ENCODE assay signal across 8 mouse cellular contexts in genomic region chr9:95858027-95858570, GRCm38 (mm10). TPM values are rescaled to one million over a fixed set of nuclear protein-coding genes. Genes with fewer than 3 reads are reported as not detected.
A peak's percentile ranks its signal among the peaks of the same experiment; 100 is the strongest.
DNase-seq lines count a peak whose midpoint lies in the region; ATAC-seq and TF ChIP-seq lines count a peak whose summit lies in the region.

No protein-coding gene starts in this region.

- H3K27me3 ChIP-seq in thymus, adult 2 months (ENCODE audit: control insufficient read depth, insufficient read depth, low read length): no peaks in the 10 kb centered on the region
- H3K27me3 ChIP-seq in heart, embryonic 16.5 days (ENCODE audit: control insufficient read depth, insufficient read depth, low read length): no peaks in the 10 kb centered on the region

- DNase-seq in thymus, adult 2 months: peak; percentile 31
- DNase-seq in thymus, adult 18-20 months: no peak
- peak; percentile 74 for DNase-seq in c-Kit-positive CD71-positive TER-119-negative erythroid progenitor cells, embryonic 14.5 days (ENCODE audit: low read depth)
- DNase-seq in liver: peak; percentile 68
- DNase-seq in urinary bladder, postnatal 25 days (ENCODE audit: low spot score): no peak
- DNase-seq in frontal cortex, postnatal 14 days (ENCODE audit: low spot score in 2 of 2): no peak

- TF ChIP-seq POLR2A in thymus, adult 2 months (IDR thresholded peaks at IDR 0.05; ENCODE audit: control insufficient read depth, extremely low read depth, insufficient read depth, low read length, poor library complexity): no peak

- H3K4me1 ChIP-seq in thymus, adult 2 months (replicated peaks; ENCODE audit: control insufficient read depth, insufficient read depth, low read length): peaks cover 4% of the 10 kb centered on the region; the same call in 1 of the 2 replicates
- 0 out of 2 replicates have a peak, but pooled peaks cover 2% of the 10 kb centered on the region for H3K4me1 ChIP-seq in heart, embryonic 16.5 days (ENCODE audit: control insufficient read depth, insufficient read depth, low read length)

- H3K4me2 ChIP-seq in heart, embryonic 16.5 days (ENCODE audit: low read depth, low read length): peak overlapping the region; percentile 98

- no peak overlapping the region for H3K27ac ChIP-seq in thymus, adult 2 months (ENCODE audit: control insufficient read depth, insufficient read depth, low read length)
- H3K27ac ChIP-seq in heart, embryonic 16.5 days (ENCODE audit: low read length): peak overlapping the region; percentile 76

- WGBS in thymus, adult 2 months: 0% methylated on average over 31 of the region's 31 CpGs
- under 1% methylated on average over 31 of the region's 31 CpGs for WGBS in heart, embryonic 16.5 days

- ATAC-seq in heart, embryonic 16.5 days (replicated peaks; ENCODE audit: extremely low read depth, insufficient read depth, low FRiP score): no peak; the same call in 1 of the 2 replicates
- peak; percentile 24 for ATAC-seq in monocyte, adult 5-6 weeks (replicated peaks; ENCODE audit: insufficient number of reproducible peaks, low FRiP score, low TSS enrichment, poor library complexity, severe bottlenecking)

- no peaks in the 10 kb centered on the region for H3K36me3 ChIP-seq in thymus, adult 2 months (ENCODE audit: control insufficient read depth, insufficient read depth, low read length)
- H3K36me3 ChIP-seq in heart, embryonic 16.5 days (ENCODE audit: control insufficient read depth, insufficient read depth): 0 out of 2 replicates have a peak, but pooled peaks cover 2% of the 10 kb centered on the region

- H3K9ac ChIP-seq in heart, embryonic 16.5 days (ENCODE audit: low read length): peak overlapping the region; percentile 84

- H3K9me3 ChIP-seq in heart, embryonic 16.5 days (replicated peaks; ENCODE audit: control insufficient read depth, low read length): no peaks in the 10 kb centered on the region

- peak overlapping the region; percentile 73 for H3K4me3 ChIP-seq in thymus, adult 2 months (ENCODE audit: control insufficient read depth, insufficient read depth, low read length)
- peak overlapping the region; percentile 94 for H3K4me3 ChIP-seq in heart, embryonic 16.5 days (ENCODE audit: low read length)

- TF ChIP-seq CTCF in thymus, adult 2 months (IDR thresholded peaks at IDR 0.05; ENCODE audit: borderline replicate concordance, control insufficient read depth, extremely low read depth, insufficient read depth, low read length, poor library complexity): no peak

RNA-seq across cellular contexts. Expression of gene Atr, which starts 0.7 kb away (rescaled TPM):
- 3.2 and 4.4 TPM in 2 replicates for polyA plus RNA-seq in thymus, adult 2 months (2012; rRNA removed)
- polyA plus RNA-seq in heart, embryonic 16.5 days (2015; fragmentation: Nextera tagmentation; extraction: Ambion mirVana): 7.7 and 9.7 TPM in 2 replicates
- 23.9 to 50.2 TPM (median 25.4 TPM) in 3 replicates for total RNA-seq in monocyte, adult 5-6 weeks (2017)

RNA-seq across cellular contexts. Expression of gene Pls1, which starts 13.0 kb away (rescaled TPM):
- polyA plus RNA-seq in thymus, adult 2 months (2012; rRNA removed): 1.1 and 1.3 TPM in 2 replicates
- polyA plus RNA-seq in heart, embryonic 16.5 days (2015; fragmentation: Nextera tagmentation; extraction: Ambion mirVana): 2.8 and 4.0 TPM in 2 replicates
- total RNA-seq in monocyte, adult 5-6 weeks (2017): 5.4 to 6.1 TPM in 2 of 3 replicates, not detected in the other

Comparison
In these comparisons a context has a peak if more than half of its experiments do, and no peak if none do; other contexts are left out.
1. DNase-seq: peak in thymus, adult 2 months (single experiment), c-Kit-positive CD71-positive TER-119-negative erythroid progenitor cells, embryonic 14.5 days (single experiment) and liver (single experiment); none in thymus, adult 18-20 months (0 of 2), urinary bladder, postnatal 25 days (single experiment) and frontal cortex, postnatal 14 days (0 of 2).